Mouse (Mus musculus) urinary bladder, adult 2 months (tissue): ENCODE data around the gene Hic2. TPM values are rescaled to one million over a fixed set of nuclear protein-coding genes. Genes with fewer than 3 reads are reported as not detected.

ENCODE experiments used
- DNase-seq: peaks from one replicate; pipeline ENCODE4 v3.0.0; 2022; ENCODE audit warnings: low spot score
- polyA plus RNA-seq: library from polyadenylated mRNA; depleted of rRNA; stranded (reverse); fragments of >200 nt; gene quantifications from 2 replicates; pipeline ENCODE4 v1.2.3, GENCODE M21; 2012

Hic2 gene
- polyA plus RNA-seq, 1 experiment = 3.5 TPM

DNA sequence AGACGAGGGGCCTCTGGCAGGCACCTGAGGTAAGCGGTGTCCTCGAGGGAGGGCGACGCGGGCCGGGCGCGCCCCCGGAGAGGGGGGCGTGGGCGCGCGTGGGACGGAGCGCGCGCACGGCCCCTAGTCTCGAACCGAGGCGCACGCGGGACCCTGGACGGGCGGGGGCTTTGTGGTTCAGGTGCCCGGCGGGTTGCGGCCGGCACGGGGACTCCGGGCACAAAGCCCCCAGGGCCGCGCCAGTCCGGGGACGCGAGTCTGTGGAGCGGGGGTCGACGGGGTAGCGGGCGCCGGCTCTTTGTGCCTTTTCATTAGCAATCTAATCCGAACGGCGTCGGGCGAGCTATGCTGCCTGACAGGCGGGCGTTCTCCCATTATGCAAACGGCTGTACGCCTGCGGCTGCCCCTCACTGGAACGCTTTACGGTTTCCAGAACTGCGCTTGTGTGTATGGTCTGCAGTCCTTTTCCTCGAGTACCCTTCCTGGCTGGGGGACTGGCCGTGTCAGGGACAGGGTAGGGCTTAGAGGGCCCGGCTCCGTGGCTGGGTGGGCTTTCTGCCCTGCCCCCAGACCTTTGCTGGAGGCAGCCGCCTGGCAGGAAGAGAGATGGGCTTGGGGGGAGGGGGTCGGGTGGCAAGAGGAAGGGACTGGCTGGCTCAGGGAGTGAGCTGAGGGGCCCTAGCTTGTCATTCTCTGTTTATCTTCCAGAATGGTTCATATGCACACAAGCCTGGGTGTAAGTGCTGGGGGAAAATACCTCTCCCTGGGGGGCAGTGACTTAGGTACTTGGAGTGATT lies 528 bp downstream of the Hic2 start:
- DNase-seq = peak; percentile 31

DNA sequence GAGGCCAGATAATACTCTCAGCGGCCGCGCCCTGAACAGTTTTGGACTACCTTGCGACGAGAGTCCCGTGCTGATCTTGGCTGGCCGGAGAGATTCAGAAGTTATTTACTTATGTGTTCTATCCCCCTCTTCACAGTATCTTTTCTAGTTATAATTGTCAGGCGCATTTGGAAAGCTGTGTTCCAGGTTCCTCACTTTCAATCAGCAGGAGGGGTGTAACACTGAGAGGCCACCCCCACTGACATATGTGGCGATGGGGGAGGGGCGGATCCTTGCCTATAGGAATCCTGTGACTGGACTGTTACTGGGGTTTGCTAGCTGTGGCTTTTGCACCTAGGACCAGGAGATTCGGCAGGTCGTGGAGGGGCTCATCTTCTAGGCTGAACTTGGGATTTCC lies 1.1 kb downstream of the Hic2 start:
- DNase-seq = peak; percentile 22

DNA sequence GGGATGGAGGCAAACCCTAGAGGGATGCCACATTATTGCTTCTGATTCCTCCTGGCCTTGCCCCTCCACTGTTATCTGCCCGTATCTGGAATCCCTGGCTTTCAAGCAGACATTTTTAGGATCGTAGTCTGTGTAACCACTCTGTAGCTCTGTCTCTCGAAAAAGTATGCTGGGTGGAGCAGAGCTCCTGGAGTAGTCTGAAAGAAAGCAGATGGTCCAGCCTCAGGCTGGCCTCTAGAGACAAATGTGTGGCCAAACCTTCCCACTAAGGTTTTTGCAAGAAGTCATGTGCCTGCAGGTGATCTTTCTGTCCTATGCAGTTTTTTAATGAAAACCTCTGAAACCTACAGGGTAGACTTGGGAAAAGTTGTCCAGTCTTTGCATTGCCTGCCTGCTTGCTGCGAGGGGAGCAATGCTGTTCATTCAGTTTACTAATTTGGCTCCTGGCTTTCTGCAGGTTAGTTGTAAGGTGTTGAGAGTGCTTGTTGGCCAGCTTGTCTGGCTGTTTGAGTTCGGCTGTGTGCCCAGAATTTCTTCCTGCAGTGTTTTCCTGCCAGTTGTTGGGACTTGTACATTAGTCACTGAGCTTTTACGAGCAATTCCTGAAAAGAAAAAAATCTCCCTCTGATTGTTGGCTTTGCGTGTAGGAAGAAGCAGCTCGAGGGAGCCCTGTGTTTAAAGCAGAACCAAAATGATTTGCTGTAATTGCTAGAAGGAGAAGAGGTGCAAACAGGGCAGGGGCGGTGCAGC lies 1.7 kb downstream of the Hic2 start:
- peak; percentile 25 for DNase-seq

DNA sequence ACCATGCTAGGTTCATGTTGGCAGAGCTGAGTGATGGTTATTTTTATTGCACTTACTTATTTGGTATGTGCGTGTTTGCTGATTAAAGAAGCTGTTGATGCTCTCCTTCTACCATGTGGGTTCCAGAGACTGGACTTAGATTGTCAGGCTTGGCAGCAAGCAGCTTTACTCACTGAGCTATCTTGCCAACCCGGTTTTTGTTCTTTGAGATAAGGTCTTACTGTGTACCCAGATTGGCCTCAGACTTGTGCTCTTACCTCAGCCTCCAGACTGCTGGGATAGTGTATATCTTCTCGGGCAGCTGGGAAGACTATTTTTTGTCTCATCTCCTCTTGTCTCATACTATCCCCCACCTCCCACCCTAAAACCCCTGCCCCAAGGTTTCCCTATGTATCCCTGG lies 4.3 kb downstream of the Hic2 start:
- DNase-seq = no peak

DNA sequence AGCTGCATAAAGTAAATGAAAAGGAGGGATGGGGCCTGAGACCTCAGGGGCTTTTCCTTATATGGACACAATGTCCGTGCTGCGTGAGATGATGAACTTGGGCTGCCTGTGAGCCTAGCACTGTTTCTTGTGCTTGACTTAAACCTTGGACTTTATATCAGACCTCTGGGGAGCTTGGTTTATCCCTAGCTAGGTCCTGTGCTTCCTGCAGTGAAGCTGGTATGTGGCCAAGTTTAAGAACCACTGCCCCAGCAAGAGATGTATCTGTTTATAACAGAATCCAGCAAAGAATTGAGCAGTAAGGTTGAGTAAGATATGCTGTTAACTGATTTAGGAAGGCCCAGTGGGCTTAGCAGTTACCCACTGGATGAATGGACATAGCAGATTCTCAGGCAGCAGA lies 6.0 kb downstream of the Hic2 start:
- DNase-seq = no peak

DNA sequence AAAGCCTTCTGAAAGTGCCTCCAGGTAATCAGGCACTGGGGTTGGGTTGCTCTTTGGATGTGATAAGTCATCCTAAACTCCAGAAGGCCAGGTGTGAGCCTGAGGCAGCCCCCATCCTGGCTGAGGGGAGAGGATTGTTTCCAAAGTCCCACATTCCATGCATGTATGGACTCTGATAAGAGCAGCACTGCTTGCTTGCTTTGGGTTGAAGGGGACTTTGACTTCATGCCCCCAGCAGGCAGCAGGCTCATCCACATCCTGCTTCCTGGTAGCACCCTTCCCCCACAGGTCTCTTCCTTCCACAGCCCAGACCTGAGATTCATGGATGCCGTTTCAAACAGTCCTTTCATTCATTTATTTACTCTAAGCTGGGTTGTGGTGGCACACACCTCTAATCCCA lies 10.4 kb downstream of the Hic2 start:
- DNase-seq = no peak

DNA sequence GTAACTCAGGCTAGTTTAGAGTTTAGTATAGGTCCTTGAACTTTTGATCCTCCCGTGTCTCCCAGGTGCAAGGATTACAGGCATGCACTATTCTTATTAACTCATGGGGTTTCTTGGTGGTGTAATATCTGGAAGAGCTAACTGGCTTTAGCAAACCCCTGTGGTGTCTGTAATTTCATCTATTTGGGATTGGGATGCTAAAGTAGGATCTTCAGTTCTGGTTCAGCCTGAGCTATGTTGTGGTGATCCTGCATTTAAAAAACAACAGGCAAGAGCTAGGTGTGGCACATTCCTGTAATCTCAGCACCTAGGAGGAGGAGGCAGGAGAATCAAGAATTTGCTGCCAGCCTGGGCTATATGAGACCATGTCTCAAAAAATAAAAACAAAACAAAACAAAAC lies 11.6 kb downstream of the Hic2 start:
- DNase-seq = no peak

DNA sequence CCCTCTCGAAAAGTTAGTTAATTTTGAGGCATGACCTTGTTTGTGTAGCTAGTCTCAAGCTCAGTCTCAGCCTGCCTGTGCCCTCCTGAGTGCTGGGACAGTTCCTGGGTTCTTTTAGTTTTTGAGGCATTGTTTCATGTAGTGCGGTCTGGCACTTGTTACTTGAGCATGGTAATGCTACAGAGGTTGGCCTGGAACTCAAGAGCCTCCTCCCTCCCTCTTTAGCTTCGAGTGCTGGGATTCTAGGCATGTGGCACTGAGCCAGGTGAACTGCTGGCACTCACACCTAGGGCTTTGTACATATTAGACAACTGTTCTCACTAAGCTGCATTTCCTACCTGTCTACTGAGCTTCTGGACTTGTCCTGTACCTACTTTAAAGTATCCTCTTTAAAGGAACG lies 14.4 kb downstream of the Hic2 start:
- no peak for DNase-seq

DNA sequence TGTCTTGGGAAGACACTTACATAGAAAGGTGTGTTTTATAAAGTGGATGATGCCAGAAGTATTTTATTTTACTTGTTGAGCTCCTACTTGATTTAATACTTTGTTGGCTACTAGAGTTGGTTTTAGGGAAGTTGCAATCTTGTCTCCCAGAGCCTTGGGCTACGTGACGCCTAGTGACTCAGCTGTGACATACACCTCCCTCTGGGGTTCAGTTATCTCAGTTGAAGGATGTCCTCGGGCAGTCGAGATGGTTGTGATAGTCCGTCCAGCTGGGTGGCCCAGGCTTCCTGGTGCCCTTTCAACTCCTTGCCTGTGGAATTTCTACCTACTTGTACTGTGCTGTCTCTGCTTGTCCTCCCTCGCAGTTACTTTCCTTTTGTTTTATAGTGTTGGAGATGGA lies 15.8 kb downstream of the Hic2 start:
- DNase-seq = no peak

DNA sequence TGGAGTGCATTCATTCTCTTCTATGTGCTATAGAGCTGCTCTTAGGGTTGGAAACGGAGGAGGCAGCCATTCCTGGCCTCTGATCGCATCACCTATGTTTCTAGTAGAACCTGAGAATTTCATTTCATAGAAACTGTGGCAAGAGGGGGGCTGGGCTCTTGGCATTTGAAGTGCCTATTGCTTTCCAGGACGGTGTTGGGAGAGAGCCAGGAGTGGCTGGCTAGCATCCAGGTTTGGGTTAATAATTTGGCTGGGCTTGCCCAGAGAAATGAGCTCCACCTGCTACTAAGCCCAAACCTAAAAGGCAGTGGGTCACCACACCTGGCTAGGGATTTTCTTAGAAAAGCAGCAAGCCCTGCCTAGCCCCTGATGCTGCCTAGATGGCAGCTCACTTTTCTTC lies 18.2 kb downstream of the Hic2 start:
- DNase-seq = peak; percentile 58

DNA sequence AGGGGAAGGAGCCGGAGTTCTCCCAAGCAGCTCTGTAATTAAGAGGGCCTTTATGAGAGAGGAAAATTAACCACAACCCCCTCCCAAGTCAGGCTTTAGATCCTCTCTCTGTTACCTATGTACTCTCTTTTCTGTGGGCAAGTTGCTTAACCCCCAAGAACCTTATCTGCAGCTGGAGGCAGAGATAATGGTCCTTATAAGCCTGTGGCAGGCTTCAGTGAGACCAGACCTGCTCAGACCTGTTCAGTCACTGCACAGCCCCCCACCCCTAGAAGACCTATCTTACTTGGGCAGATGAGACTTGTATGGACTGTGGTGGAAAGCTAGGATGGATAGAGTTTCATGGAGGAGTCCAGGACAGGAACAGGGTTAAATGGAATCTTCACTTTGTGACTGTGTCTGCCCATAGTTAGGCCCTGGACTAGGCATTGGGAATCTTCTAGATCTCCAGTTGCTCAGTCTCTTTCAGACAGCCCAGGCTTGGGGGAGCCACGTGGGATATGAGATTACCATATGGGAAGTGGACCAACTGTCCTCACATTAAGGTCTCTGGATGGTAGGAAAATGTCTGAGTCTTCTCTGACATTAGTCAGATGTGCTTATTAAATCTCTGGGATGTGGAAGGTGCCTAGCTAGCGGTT lies 18.8 kb downstream of the Hic2 start:
- no peak for DNase-seq

DNA sequence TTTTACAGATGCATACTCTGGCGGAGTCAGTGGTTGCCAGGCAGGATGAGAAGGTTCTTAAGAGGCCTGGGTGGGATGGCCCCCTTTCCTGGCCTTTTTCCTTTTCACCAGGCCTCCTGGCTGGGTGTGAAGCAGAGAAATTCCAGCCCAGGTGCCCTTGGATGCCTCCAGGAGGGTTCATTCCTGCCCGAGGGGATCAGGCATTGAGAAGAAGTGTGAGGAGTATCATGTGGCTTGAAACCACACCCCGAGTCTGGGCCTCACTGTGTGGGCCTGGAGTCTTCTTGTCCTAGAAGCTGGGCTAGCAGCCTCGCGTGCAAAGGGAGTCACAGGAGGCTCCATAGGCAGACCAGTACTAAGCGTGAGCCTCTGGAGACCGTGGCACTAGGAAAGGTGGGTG lies 19.5 kb downstream of the Hic2 start:
- DNase-seq = no peak

DNA sequence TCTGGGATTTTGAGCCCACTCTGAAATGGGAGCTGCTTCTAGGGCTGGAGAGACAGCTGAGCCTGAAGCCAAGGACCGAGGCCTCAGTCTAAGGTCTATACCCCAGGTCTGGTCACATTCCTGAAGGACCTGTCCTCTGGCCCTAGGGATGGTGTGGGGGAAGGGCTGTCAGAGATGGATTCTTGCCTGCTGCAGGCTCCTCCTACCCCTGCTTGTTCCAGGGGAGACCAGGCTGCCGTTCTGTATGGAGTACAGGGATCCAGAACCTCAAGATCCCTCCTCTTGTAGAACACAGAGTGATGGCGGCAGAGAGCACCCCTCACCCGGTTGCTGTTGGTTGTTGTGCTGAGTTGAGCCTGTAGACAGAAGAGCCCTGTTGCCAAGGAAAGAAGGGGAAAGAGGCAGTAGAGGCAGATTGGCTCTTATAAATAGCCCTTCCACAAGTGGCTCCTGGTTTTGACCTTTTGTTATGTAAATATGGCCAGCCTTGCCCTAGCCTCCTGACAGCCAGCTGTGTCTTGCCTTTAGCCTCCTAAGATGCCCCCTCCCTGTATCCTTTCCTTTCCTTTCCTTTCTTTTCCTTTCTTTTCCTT lies 20.7 kb downstream of the Hic2 start:
- no peak for DNase-seq

DNA sequence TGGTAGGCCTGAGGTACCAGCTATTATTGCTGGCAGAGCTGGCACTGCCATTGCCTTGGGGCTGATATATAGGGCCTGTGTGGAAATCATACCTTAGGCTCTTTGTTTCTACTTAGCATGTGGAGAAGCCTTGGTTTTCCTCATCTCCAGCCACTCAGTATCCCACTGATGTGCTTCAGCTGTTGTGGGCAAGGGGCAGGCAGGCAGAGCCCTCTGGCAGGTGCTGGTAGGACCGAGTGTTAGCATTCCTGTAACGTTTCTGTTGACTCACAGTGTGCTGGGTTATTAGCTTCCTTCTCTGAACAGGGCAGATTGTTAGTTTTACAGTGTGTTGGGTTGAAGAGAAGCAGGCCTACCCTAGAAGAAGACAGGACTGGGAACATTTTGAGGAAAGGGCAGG lies 21.9 kb downstream of the Hic2 start:
- no peak for DNase-seq

DNA sequence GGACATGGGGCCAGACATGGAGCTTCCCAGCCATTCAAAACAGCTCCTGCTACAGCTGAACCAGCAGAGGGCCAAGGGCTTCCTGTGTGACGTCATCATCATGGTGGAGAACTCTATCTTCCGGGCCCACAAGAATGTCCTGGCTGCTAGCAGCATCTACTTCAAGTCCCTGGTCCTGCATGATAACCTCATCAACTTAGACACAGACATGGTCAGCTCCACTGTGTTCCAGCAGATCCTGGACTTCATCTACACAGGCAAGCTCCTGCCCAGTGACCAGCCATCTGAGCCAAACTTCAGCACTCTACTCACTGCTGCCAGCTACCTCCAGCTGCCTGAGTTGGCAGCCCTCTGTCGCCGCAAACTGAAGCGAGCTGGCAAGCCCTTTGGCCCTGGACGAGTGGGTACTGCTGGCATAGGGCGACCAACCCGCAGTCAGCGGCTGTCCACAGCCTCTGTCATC lies 24.0 kb downstream of the Hic2 start:
- no peak for DNase-seq

DNA sequence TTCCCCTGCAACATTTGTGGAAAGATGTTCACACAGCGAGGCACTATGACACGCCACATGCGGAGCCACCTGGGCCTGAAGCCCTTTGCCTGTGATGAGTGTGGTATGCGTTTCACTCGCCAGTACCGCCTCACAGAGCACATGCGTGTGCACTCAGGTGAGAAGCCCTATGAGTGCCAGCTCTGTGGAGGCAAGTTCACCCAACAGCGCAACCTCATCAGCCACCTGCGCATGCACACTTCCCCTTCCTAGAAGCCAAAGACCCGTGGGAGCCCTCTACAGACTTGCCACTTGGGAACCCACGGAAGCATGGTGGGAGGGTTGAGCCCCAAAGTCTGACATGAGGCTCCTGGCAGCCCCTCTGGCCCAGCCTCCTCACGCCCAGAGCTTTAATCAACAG lies 25.5 kb downstream of the Hic2 start:
- DNase-seq = no peak

DNA sequence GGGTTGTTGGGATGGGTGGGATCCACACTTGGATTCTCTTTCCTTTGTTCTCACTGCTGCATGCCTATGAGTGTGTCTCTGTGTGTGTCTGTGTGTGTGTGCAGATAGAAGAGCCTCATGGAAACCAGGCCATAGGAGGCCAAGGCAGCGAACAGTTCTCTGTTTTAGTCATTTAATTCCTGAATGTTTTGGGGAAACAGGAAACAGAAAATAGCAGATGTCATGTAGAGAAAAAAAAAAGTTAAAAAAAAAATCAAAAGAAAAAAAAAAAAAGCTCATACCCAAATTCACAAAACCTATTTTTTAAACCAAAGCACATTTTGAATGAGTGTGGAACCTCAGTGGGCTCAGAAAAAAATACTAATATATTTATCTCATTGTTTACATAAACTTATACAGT lies 28.0 kb downstream of the Hic2 start:
- DNase-seq = no peak

DNA sequence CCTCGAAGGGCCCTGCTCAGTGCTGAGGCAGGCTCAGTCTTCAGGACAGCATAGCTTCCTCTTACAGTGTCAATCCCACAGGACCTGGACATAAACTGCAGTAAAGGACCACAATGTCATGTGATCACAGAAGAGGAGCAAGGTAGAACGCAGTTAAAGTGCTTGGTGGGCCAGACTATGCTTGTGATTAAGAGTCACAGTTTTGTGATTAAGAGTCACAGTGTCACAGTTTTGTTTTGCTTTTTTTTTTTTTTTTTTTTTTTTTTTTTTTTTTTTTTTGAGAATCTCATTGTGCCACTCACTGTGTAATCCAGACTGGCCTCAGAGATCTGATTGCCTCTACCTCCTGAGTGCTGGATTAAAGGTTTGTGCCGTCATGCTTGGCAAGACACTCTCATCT lies 32.7 kb downstream of the Hic2 start:
- DNase-seq = no peak

DNA sequence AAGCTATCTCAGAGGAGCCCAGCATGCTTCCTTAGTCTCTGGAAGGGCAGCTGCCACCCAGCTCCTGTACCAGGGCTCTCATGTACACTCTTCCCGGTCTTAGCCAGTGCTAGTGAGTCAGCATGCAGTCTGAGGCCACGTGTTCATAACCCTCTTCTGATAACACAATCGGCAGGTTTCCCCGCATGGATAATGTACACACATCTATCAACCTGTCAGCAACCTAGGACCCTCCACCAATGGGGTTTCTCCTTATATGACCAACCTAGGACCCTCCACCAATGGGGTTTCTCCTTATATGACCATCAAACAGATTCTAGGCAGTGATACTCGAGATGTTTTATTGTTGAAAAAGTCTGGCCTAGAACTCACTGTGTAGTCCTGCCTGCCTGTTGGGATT lies 34.6 kb downstream of the Hic2 start:
- DNase-seq = no peak

DNA sequence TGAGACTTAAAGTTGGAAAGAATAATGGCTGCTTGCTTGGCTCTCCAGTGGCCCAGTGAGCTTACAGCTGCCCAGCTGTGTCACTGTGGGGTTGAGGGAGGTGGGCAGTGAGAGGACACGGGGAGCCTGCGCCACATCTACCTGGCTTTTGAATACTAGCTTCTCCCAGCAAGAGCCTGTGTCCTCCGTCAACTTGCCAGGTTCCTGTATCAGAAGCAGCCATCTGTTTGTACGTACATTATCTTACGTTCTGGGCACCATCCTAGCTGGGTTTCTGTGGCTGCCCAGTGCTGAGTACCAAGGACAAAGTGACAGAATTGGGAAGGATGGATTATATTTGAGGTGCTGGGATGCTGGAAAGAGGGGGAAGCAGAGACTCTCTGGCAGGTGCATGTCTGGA lies 36.5 kb downstream of the Hic2 start:
- DNase-seq = no peak

DNA sequence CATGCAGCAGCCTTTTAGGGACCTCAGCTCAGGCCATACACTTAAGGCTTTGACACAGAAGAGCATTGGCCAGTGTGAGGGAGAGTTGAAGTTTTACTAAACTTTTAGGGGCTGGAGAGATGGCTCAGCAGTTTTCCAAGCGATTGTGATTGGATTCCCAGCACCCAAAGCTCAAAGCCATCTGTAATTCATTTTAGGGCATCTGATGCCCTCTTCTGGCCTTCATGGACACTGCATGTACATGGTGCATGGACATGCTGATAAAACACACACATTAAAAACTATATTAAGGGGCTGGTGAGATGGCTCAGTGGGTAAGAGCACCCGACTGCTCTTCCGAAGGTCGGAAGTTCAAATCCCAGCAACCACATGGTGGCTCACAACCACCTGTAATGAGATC lies 37.8 kb downstream of the Hic2 start:
- DNase-seq = no peak

DNA sequence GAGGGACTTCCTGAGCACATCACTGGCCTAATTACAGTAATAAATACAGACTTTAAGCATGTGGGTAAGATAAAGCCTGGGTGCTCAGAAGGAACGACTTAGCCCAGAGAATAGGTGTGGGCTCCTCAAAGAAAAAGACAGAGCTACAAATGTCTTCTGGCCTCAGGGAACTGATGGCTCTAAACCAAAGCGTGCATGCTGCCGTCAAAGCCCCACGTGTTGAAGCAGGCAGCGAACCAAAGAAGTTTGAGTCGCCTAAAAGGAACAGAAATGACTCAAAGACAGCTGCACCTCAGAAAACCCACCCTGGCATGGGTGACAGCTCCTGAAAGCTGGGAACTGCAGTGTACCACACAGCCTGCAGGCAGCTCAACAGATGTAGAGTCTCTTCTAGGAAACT lies 38.5 kb downstream of the Hic2 start:
- DNase-seq = no peak

DNA sequence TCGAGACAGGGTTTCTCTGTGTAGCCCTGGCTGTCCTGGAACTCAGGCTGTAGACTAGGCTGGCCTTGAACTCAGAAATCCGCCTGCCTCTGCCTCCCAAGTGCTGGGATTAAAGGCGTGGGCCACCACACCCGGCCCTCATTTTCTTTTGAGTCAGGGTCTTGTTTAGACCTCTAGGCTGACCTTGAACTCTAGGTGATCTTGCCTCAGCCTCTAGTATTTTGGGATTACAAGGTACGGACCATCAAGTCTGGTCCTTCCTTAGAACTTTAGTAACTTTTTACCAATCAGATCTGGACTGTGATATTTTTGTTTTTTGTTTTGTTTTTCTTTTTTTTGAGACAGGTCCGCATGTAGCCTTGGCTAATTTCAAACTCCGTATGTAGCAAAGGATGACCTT lies 42.3 kb downstream of the Hic2 start, which contains the start of gene Tmem191c:
Gene Tmem191c, plus strand, starts transcription at position 357 of the 400 bp plus-strand sequence.
- DNase-seq = no peak
